Mouse (Mus musculus) embryonic facial prominence, embryonic 10.5 days (tissue): ENCODE data around the gene Fam172a. TPM values are rescaled to one million over a fixed set of nuclear protein-coding genes. Genes with fewer than 3 reads are reported as not detected.

Experiments
- DNase-seq: peaks from one replicate; pipeline ENCODE4 v3.0.0-alpha.2; 2017; ENCODE audit warnings: low spot score
- H3K27ac ChIP-seq: fragments of 300-500 bp; sonication (generic); replicated peaks from 2 replicates; pipeline ENCODE4 v1.5.1; 2016; ENCODE audit warnings: mild to moderate bottlenecking
- H3K27me3 ChIP-seq: fragments of 300-500 bp; sonication (generic); replicated peaks from 2 replicates; pipeline ENCODE4 v1.6.1; 2016; ENCODE audit warnings: low read depth, mild to moderate bottlenecking; ENCODE audit not compliant: poor library complexity, severe bottlenecking
- H3K36me3 ChIP-seq: fragments of 300-500 bp; sonication (generic); replicated peaks from 2 replicates; pipeline ENCODE4 v1.6.1; 2016; ENCODE audit warnings: mild to moderate bottlenecking, moderate library complexity
- H3K4me1 ChIP-seq: fragments of 300-500 bp; sonication (generic); 2 replicates; pipeline ENCODE4 v1.6.1; 2016
- H3K4me3 ChIP-seq: fragments of 300-500 bp; sonication (generic); 2 replicates; pipeline ENCODE4 v1.5.1; 2016; ENCODE audit warnings: mild to moderate bottlenecking, moderate library complexity
- H3K9me3 ChIP-seq: fragments of 300-500 bp; sonication (generic); 2 replicates; pipeline ENCODE4 v1.6.1; 2016; ENCODE audit warnings: mild to moderate bottlenecking
- WGBS: fragments of 180-500 bp; shearing (Covaris S2); methylation state at CpG from one replicate; pipeline ENCODE4 v1.1.7; 2016; 5-methylcytosine and 5-hydroxymethylcytosine counted together
- polyA plus RNA-seq: library from polyadenylated mRNA; unstranded; fragments of >200 nt; fragmentation: Nextera tagmentation; extraction: Ambion mirVana; gene quantifications from 2 replicates; pipeline ENCODE4 v1.2.1, GENCODE M21; 2016

Fam172a gene
- polyA plus RNA-seq, 1 experiment from 2014 or later: 28.0 TPM

DNA sequence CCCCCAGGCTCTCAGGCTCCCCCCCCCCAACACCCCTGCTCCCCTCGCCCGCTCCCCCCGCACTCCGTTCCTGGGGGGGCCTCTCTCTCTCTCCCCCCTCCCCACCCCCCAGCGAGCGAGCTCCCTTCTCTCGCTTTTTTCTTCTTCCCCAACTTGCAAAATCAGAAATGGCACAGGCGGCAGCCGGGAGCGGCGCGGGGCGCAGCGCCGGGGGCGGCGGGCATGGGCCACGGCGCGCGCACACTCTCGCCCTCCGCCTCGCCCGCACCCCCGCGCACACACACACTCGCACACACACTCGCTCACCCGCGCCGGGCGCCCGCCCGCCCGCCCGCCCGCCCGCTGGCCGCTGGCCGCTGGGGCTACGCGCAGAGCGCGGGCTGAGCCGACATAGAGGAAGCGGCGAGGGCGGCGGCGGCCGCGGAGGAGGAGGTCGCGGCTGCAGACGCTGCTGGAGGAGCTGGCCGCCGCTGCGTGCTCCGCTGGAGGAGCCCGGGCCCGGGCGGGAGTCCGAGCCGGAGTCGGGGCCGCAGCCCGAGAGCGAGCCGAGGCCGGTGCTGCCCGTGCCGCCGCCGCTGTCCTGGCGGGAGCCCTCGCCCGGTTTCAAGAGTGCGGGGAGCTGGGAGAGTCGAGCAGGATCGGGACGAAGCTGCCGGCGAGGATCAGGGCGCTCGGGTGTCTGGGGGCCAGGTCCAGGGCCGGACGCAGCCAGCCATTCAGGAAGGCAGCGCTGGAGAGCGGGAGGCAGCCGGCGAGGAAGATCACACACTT lies 497.2 kb downstream of the Fam172a start:
- Histone ChIP-seq H3K4me3 (peak overlapping the region; percentile 90), H3K27me3 (peaks cover 15% of the 10 kb centered on the region), H3K9me3 (no peaks in the 10 kb centered on the region), H3K36me3 (peaks cover 23% of the 10 kb centered on the region), H3K4me1 (peaks cover 23% of the 10 kb centered on the region), H3K27ac (peak overlapping the region; percentile 100)
- under 1% methylated on average over 91 of the region's 92 CpGs for WGBS
- DNase-seq: peak; percentile 81

- Histone ChIP-seq H3K4me1 (peaks cover 27% of the 10 kb centered on the region), H3K36me3 (peaks cover 16% of the 10 kb centered on the region), H3K27ac (peak within 1 kb of the TSS; percentile 100), H3K9me3 (no peaks in the 10 kb centered on the region), H3K27me3 (peaks cover 17% of the 10 kb centered on the region), H3K4me3 (peak within 1 kb of the TSS; percentile 90)
- DNase-seq: no peak
- under 1% methylated on average over 14 of the region's 14 CpGs for WGBS
These were observed 497.9 kb downstream of the Fam172a start, which contains the start of gene Nr2f1 for GRCm38 (mm10) chr13:78199642-78200160. TSS of gene Nr2f1 (minus strand) at chr13:78199757.

- Histone ChIP-seq H3K4me1 (peaks cover 27% of the 10 kb centered on the region), H3K27me3 (peaks cover 16% of the 10 kb centered on the region), H3K36me3 (peaks cover 9% of the 10 kb centered on the region), H3K9me3 (no peaks in the 10 kb centered on the region), H3K4me3 (peak overlapping the region; percentile 90), H3K27ac (peak overlapping the region; percentile 100)
- peak; percentile 93 for DNase-seq
- WGBS: 0% methylated on average over 9 of the region's 9 CpGs
These were observed 498.6 kb downstream of the Fam172a start for GRCm38 (mm10) chr13:78200407-78200806.

GRCm38 (mm10) chr13:78200991-78201870 lies 499.4 kb downstream of the Fam172a start:
- Histone ChIP-seq H3K4me1 (peaks cover 29% of the 10 kb centered on the region), H3K36me3 (peaks cover 6% of the 10 kb centered on the region), H3K9me3 (no peaks in the 10 kb centered on the region), H3K4me3 (peak overlapping the region; percentile 90), H3K27ac (peak overlapping the region; percentile 100), H3K27me3 (peaks cover 19% of the 10 kb centered on the region)
- peak; percentile 96 for DNase-seq
- 1% methylated on average over 30 of the region's 30 CpGs for WGBS

- Histone ChIP-seq H3K9me3 (no peaks in the 10 kb centered on the region), H3K27ac (peak overlapping the region; percentile 100), H3K27me3 (peaks cover 25% of the 10 kb centered on the region), H3K36me3 (peaks cover 6% of the 10 kb centered on the region), H3K4me1 (peaks cover 35% of the 10 kb centered on the region), H3K4me3 (peak overlapping the region; percentile 90)
- under 1% methylated on average over 22 of the region's 22 CpGs for WGBS
- DNase-seq: peak; percentile 49
These were observed 500.2 kb downstream of the Fam172a start for GRCm38 (mm10) chr13:78201871-78202565.

DNA sequence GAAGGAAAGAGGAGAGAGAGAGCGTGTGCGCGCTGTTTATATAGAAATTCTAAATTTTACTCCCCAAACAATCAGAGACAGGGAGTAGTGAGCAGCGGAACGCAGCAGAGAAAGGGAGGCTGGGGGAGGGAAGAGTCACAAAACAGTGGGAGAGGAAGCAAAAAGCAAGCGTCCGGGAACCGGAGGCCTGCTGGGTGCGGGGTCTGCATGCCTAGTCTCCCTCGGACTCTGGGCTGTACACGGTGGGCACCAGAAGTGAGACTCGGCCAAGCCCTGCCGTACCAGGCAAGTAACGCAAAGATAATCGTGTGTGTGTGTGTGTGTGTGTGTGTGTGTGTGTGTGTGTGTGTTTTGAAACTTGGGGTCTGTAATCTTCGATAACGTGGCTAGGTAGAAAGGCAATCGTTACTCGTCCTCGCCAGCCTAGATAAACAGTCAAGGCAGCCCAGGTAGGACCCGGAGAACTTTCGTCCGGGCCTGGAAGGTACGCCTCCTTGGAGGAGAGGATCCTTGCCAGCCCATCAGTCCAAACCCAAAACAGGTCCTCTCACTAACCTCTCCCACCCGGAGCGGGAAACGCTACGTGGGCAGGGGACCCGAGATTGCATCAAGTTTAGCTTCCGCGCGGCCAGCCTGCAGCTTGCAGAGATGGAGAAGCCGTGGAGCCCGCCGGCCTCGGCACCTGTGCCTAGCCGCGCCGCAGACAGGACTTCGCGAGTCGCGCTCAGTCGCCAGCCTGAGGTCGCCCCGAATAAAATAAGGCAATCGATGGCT lies 500.9 kb downstream of the Fam172a start:
- WGBS: under 1% methylated on average over 47 of the region's 47 CpGs
- peaks cover 43% of the 10 kb centered on the region for H3K4me1 ChIP-seq
- DNase-seq: peak; percentile 66

GRCm38 (mm10) chr13:78203348-78204061 lies 501.7 kb downstream of the Fam172a start:
- Histone ChIP-seq H3K27me3 (peaks cover 32% of the 10 kb centered on the region), H3K27ac (peak overlapping the region; percentile 100), H3K4me1 (peaks cover 50% of the 10 kb centered on the region), H3K36me3 (no peaks in the 10 kb centered on the region), H3K9me3 (no peaks in the 10 kb centered on the region), H3K4me3 (peak overlapping the region; percentile 90)
- WGBS: under 1% methylated on average over 37 of the region's 37 CpGs
- DNase-seq: peak; percentile 90

More for the DNA sequence above, 500.9 kb downstream of the Fam172a start:
- Histone ChIP-seq H3K27ac (peak overlapping the region; percentile 100), H3K4me3 (peak overlapping the region; percentile 90), H3K36me3 (peaks cover 3% of the 10 kb centered on the region), H3K9me3 (no peaks in the 10 kb centered on the region), H3K27me3 (peaks cover 29% of the 10 kb centered on the region)

- Histone ChIP-seq H3K27me3 (peaks cover 49% of the 10 kb centered on the region), H3K4me1 (peaks cover 69% of the 10 kb centered on the region)
These were observed 503.6 kb downstream of the Fam172a start for GRCm38 (mm10) chr13:78205426-78205825.

DNA sequence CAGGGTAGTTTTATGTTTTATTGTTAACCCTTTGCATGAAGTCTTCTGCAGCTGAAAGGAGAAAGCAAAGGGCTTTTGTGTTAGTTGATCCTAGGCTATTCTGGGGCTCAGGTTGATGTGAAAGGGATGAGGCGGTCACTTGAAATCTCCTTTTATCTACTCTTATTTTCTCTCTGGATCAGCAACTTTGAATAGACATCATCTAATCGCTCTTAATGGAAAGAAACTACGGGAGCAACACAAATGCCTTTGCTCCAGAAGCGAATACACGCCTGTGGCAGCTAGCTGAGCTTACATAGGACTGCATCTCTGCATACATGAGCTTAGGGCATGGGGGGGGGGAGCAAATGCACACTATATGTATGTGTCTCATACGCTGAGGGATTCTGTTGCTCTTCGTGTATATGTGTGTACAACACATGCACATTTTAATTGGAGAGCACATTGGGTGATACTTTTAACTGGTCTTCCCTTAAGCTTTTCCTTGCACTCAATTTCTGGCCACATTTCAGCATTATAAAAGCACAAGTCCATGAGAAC lies 505.1 kb downstream of the Fam172a start:
- H3K4me1 ChIP-seq: peaks cover 84% of the 10 kb centered on the region
- WGBS: 32% methylated on average over 7 of the region's 7 CpGs
- no peaks in the 10 kb centered on the region for H3K36me3 ChIP-seq
- DNase-seq: no peak
- peak overlapping the region; percentile 23; the same call in 1 of the 2 replicates for H3K4me3 ChIP-seq
- H3K27ac ChIP-seq: peak overlapping the region; percentile 40; the same call in 1 of the 2 replicates
- H3K9me3 ChIP-seq: no peaks in the 10 kb centered on the region
- H3K27me3 ChIP-seq: peaks cover 64% of the 10 kb centered on the region

More at GRCm38 (mm10) chr13:78205426-78205825, 503.6 kb downstream of the Fam172a start:
- Histone ChIP-seq H3K27ac (no peak overlapping the region), H3K4me3 (peak overlapping the region; percentile 0; the same call in 1 of the 2 replicates), H3K36me3 (no peaks in the 10 kb centered on the region), H3K9me3 (no peaks in the 10 kb centered on the region)
- no peak for DNase-seq

DNA sequence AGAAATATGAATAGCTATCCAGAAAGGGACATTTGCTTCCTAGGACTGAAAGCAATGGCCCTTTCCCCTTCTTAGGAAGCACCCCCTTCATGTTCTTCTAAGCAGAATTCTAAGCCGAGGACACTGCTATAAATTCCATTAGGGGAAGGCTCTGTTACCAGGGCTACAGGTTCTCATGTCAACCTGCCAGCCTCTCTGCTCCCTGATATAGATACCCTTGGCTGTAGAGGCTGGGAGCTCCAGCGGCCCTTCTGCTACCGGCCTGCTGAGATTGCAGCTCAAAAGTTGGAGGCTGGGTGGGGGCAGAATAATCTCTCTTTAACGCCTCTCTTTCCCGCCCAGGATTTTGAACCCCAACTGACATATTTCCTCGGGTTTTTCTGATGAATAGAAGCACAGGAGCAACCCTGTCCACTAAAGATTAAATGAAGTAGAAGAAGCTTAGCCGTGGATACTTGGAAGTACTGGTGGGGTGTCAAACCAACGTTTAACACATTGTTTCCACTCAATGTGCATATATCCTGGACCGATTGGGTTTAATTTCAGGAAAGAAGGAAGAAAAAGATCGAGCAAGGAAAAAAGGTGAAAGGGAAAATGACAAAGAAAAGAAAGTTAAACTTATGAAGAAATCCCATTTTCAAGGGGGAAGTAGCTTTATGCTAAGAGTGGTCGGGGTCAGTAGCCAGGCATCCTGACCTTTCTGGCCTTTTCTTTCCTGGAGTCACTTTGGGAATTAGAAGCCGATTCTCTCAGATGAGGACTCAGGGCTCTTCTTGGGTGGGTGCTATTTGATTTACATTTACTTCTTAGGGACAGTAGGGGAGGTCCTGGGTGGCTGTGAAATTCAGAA lies 506.2 kb downstream of the Fam172a start:
- H3K36me3 ChIP-seq: no peaks in the 10 kb centered on the region
- no peaks in the 10 kb centered on the region for H3K9me3 ChIP-seq
- peak; percentile 44 for DNase-seq
- peaks cover 91% of the 10 kb centered on the region for H3K4me1 ChIP-seq
- peaks cover 75% of the 10 kb centered on the region for H3K27me3 ChIP-seq
- WGBS: 5% methylated on average over 12 of the region's 12 CpGs
- H3K27ac ChIP-seq: peak overlapping the region; percentile 86
- peak overlapping the region; percentile 32; the same call in 1 of the 2 replicates for H3K4me3 ChIP-seq
